Mouse (Mus musculus) heart, adult 9 months (tissue): ENCODE data around the gene Lce1c.

Experiments
- DNase-seq, 2 experiments: peaks; one replicate each; pipeline ENCODE4 v3.0.0; 2022; ENCODE audit warnings: low spot score in 2 of 2

The Lce1c gene

DNA sequence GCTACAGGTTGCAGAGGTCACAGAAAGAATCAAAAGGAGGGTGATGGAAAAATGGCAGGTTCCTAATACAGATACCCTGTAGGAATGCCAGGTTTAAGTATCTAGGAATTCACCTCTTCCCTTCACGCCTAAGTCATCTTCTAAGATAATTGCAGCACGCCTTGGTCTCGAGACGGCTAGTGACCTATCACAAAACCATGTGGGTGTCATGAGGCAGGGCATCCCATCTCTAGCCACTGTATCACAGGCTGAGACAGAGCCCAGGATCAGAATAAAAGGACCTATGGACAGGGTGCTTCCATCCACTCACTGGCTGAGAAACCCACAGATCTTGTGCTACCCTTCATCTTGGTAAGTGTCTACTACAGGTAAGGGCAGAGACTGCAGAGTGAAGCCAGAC is at the start of gene Lce1c:
Gene Lce1c, plus strand, starts transcription at position 301 of the 400 bp plus-strand sequence.
- no peak for DNase-seq

DNA sequence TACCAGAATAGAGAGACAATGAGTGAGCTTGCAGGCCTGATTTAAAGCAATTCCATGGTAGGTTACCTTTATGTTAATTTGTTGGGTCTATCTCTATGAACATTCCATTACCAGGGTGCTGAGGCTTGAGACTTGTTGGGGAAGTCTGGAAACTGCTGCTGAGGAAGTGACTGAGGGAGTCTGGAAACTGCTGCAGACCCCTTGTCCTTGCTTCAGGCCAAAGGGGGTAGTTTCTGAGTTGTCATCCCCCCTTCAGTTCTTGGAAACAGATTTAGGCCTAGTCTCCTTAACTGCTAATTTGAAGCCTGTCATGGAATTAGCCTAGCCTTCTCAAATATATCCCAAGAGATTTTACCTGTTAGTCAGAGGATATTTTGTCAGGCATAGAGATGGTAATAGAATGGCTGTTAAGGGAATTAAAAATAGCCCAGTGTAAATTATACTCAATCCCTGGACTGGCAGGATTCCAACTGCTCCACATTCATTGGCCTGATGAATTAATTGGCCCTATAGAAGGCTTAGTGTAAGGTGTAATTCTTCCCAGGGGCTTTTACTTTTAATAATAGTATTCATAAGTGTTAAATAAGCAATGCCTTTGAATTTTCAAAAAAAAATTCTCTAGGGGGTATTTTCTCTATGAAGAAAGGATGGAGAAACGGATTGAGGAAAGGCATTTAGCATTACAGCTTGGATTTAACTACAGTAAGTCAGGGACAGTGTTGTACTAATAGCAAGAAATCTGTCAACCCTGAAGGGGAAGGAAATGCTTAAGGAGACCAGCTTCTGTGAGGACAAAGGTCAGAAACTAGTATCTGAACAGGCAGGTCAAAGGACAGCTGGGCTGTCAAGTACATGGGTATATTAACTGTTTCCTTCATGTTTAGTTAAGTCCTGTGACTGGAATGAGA is 41.0 kb upstream of the Lce1c start:
- DNase-seq, result no peak

DNA sequence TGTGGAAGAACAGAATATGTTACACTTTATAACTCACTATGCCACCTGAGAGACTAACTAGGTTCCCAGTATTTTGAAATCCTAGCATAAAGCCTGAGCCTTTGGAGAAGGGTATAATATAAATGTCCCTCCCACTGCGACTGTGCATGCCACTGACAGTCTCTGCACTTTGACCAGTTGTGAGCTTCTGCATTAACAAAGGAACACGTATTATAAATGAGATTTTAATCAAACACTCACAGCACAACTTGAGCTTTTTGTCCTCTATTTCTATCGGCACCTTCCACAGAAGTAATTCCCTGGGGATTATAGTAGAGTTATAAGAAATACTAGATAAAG is 40.4 kb upstream of the Lce1c start:
- DNase-seq, result no peak

DNA sequence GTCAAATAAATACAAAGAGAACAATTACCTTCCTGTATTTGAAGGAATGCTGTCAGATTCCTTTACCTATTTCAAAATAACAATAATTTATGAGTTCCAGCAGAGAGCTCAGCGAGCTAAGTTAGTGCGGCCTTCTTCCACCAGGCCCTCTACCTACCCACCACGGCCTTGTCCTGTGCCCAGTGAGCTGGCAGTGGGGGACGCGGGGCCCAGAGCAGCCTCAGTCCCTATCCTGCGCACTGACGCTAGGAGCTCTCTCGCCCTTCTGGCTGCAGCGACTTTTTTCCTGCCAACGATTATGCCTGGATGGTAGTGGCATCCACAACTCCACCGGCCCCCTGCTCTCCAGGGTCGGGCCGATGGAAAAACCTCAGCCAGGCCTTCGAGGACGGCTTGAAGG is 39.2 kb upstream of the Lce1c start:
- DNase-seq, result no peak

DNA sequence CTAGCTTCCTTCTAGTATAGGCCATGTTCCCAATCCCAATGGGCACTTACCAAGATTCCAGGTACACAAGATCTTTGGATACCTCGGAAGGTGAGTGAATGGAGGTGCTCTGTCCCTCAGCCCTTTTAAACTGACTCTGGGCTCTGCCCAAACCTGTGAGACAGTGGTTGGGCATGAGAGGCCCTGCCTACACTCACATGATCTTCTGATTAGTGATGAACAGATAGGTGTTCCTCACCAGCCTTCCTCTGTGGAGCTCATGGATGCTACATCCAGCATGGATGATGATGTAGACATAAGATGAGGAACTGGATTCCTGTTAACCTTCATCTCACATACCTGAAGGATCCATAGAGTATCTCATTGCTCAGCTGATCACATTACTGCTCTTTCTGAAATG is 30.8 kb upstream of the Lce1c start, which contains the start of gene Lce1a1:
Gene Lce1a1, minus strand, starts transcription at position 101 of the 400 bp plus-strand sequence.
- DNase-seq, result no peak

DNA sequence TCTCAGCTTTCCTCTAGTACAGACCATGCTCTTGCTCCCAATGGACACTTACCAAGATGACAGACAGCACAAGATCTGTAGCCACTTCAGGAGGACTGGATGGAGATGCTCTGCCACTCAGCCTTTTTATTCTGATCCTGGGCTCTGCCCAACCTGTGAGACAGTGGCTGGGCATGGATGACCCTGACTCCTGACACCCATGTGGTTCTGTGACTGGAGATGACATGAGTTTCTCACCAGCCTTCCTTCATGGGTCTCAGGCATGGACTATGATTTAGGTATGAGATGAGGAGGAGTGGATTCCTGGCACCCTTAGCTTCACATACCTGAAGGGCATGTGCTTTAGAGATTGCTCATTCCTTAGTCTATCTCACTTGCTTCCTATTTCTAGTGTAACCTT is 22.2 kb upstream of the Lce1c start, which contains the start of gene Lce1b:
Gene Lce1b, minus strand, starts transcription at position 101 of the 400 bp plus-strand sequence.
- DNase-seq, result no peak

DNA sequence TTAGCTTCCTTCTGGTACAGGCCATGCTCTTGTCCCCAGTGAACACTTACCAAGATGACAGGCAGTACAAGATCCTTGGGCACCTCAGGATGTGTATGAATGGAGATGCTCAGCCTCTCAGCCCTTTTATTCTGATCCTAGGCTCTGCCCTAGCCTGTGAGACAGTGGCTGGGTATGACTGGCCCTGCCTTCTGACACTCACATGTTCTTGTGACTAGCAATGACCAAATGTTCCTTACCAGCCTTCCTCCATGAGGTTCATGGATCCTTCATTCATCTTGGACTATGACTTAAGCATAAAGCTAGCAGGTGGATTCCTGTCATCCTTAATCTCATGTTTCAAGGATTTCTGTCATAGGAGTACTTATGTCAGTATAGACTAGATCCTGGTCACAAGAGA is 8.8 kb upstream of the Lce1c start, which contains the start of gene Lce1a2:
Gene Lce1a2, minus strand, starts transcription at position 101 of the 400 bp plus-strand sequence.
- DNase-seq, result no peak

DNA sequence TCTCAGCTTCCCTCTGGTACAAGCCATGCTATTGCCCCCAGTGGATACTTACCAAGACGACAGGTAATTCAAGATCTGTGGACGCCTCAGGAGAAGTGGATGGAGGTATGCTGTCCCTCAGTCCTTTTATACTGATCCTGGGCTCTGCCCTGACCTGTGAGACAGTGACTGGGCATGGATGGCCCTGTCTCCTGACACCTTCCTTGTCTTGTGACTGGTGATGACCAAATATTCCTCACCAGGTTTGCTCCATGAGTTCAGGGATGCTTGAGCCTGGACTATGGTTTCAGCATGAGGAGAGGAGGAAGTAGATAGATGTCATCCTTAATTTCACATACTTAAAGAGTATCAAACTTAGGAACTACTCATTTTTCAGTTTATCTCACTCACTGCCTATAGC is 8.1 kb downstream of the Lce1c start, which contains the start of gene Lce1d:
Gene Lce1d, minus strand, starts transcription at position 101 of the 400 bp plus-strand sequence.
- DNase-seq, result no peak

DNA sequence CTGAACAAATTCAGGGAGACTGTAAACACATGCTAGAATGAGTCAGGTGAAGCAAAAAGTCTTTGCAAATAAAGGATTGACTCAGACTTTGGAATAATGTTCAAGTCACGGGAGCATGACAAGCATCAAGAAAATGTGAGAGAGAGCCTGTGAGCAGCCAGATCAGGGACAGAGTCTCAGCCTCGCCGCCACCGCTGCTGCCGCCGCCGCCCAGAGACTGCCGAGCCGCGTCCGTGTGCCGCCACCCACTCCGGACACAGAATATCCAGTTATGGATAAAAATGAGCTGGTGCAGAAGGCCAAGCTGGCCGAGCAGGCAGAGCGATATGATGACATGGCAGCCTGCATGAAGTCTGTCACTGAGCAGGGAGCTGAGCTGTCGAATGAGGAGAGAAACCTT is 10.1 kb downstream of the Lce1c start:
- DNase-seq, result peak in 1 of 2 experiments; percentile 4

DNA sequence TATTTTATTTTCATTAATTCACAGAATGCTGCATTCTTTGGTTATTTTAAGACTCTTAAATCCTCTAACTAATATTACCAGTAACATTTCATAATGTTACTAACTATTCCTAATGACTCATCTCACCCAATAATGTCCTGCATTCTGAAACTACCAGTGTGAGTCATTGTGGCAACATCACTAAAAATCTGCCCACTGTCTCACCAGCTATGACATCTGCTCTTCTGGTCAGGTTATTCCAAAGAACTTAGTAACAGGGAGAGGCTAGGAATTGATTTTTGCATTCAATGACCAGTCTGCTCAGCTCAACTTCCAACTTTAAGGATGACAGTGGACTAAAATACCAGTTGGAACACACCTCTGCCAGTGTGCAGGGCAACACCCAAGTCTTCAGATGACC is 12.6 kb downstream of the Lce1c start:
- DNase-seq, result no peak

DNA sequence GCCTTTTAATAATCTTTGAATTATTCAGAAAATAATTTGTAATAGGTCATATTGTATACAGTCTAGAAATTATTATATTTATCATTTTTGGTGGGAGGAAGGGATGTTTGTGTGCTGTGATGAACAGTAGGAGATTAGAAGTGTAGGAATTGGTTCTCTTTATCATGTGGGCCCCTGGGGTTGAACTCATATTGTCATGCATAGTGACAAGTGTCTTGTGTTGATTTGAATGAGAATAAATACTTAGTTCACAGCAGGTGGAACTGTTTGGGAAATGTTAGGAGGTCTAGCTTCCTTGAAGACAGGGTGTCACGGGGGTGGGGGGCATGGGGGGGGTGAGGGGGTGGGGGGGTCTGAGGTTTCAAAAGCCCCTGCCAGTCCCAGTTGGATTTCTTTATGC is 15.6 kb downstream of the Lce1c start:
- DNase-seq, result no peak

DNA sequence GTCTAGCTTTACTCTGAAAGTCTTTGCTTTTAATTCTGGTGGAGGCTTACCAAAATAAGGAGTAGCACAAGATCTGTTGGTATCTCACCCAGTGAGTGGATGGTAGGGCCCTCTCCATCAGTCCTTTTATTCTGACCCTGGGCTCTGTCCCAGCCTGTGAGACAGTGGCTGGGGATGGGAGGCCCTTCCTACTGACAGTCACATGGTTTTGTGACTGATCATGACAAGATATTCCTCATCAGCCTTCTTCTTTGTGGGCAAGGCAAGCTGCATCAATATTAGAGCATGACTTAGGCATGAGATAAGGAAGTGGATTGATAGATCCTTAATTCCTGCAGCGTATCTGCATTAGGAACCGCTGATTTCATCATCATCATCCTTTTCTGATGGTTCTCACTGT is 29.9 kb downstream of the Lce1c start, which contains the start of gene Lce1e:
Gene Lce1e, minus strand, starts transcription at position 101 of the 400 bp plus-strand sequence.
- DNase-seq, result no peak

DNA sequence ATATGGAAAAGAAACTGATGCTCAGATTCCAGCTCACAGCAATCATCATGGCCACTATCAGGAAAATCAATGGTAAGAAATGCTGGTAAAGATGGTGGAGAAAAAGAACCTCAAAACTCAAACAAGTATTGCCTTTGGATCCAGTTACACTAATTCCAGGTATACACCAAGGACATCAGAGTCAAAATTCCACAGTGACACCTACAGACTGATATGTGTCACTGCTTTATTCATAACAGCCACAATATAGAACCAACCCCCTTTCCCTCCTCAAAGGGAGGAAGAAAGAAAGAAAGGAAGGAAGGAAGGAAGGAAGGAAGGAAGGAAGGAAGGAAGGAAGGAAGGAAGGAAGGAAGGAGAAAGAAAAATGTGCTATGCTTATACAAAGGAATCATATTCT is 36.1 kb downstream of the Lce1c start:
- DNase-seq, result no peak

DNA sequence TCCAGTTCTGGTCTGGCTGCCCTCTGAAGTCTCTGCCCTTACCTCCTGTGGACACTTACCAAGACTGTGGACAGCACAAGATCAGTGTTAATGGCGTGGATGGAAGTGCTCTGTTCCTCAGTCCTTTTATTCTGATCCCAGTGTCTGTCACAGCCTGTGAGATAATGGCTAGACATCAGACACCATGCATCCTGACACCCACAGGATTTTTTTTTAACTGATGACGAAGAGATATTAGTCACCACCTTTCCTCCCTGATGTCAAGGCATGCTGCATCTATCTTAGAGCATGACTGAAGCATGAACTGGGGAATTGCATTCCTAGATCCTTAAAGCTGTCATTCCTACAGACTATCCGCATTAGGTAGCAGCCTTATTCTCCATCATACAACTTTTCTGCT is 41.2 kb downstream of the Lce1c start, which contains the start of gene Lce1f:
Gene Lce1f, minus strand, starts transcription at position 101 of the 400 bp plus-strand sequence.
- DNase-seq, result no peak

DNA sequence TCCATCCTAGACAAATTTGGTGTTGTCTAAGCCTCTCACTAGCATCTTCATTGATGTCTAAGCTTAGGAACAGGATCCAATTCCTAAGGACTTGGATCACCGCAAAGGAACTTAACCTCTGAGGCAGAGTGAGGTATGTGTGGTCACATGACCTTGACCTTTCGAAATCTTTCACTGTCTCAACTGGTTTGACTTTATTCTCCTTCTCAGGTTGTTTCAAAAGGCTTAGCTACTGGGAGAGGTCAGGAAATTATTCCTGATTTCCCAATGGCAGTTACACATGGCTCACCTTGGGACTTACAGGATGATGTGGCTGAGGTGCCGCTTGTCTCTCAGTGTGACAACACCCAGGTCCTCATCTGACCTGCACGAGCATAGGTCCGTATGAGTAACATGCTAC is 43.6 kb downstream of the Lce1c start:
- DNase-seq, result no peak
